Mouse (Mus musculus) stomach, postnatal 0 days (tissue): Measurements from ENCODE around the gene E4f1. TPM values are rescaled to one million over a fixed set of nuclear protein-coding genes. Genes with fewer than 3 reads are reported as not detected.

ENCODE experiments used
- ATAC-seq: fragments of 200-750 bp; cut with Nextera tagmentation; 2 replicates; pipeline ENCODE4 v1.8.0; 2017; ENCODE audit not compliant: low FRiP score, low TSS enrichment
- DNase-seq: peaks from one replicate; pipeline ENCODE4 v3.0.0-alpha.2; 2016; ENCODE audit warnings: low spot score
- H3K27ac ChIP-seq: fragments of 300-500 bp; sonication (generic); replicated peaks from 2 replicates; pipeline ENCODE4 v1.5.1; 2014; ENCODE audit warnings: mild to moderate bottlenecking, control low read depth
- H3K27me3 ChIP-seq: fragments of 300-500 bp; sonication (generic); 2 replicates; pipeline ENCODE4 v1.6.1; 2014; ENCODE audit warnings: low read length; ENCODE audit not compliant: control insufficient read depth, insufficient read depth
- H3K36me3 ChIP-seq: fragments of 300-500 bp; sonication (generic); 2 replicates; pipeline ENCODE4 v1.6.1; 2014; ENCODE audit warnings: low read length, mixed read lengths; ENCODE audit not compliant: control insufficient read depth, insufficient read depth
- H3K4me1 ChIP-seq: fragments of 300-500 bp; sonication (generic); replicated peaks from 2 replicates; pipeline ENCODE4 v1.6.1; 2014; ENCODE audit warnings: antibody characterized with exemption; ENCODE audit not compliant: control insufficient read depth, insufficient read depth
- H3K4me2 ChIP-seq: fragments of 300-500 bp; sonication (generic); replicated peaks from 2 replicates; pipeline ENCODE4 v1.6.1; 2014; ENCODE audit warnings: low read depth, mild to moderate bottlenecking, control low read depth, moderate library complexity
- H3K4me3 ChIP-seq: fragments of 300-500 bp; sonication (generic); 2 replicates; pipeline ENCODE4 v1.5.1; 2014; ENCODE audit warnings: low read depth, low read length, control low read depth
- H3K9ac ChIP-seq: fragments of 300-500 bp; sonication (generic); 2 replicates; pipeline ENCODE4 v1.6.1; 2014; ENCODE audit warnings: mild to moderate bottlenecking, low read length, control low read depth, mixed read lengths
- H3K9me3 ChIP-seq: fragments of 300-500 bp; sonication (generic); 2 replicates; pipeline ENCODE4 v1.6.1; 2016; ENCODE audit warnings: low read length; ENCODE audit not compliant: control insufficient read depth
- CTCF ChIP-seq: IDR thresholded peaks from 2 replicates; pipeline ENCODE4 v1.5.1; 2016; ENCODE audit warnings: antibody characterized with exemption, low read depth, mild to moderate bottlenecking, moderate library complexity
- EP300 ChIP-seq: optimal IDR thresholded peaks from 2 replicates; pipeline ENCODE3; 2016; ENCODE audit warnings: antibody characterized with exemption
- WGBS: fragments of 180-500 bp; shearing (Covaris S2); extraction: QIAGEN DNeasy Blood & Tissue Kit; methylation state at CpG from one replicate; pipeline ENCODE4 v1.1.7; 2014; 5-methylcytosine and 5-hydroxymethylcytosine counted together
- polyA plus RNA-seq: library from polyadenylated mRNA; unstranded; fragments of >200 nt; fragmentation: Nextera tagmentation; extraction: Ambion mirVana; gene quantifications from 2 replicates; pipeline ENCODE4 v1.2.1, GENCODE M21; 2015

E4f1 gene
- polyA plus RNA-seq, 1 experiment from 2014 or later: 12.0 TPM

- DNase-seq (peak; percentile 100), ATAC-seq (peak; percentile 92)
- under 1% methylated on average over 67 of the region's 67 CpGs for WGBS
- Histone ChIP-seq H3K4me1 (no peaks in the 10 kb centered on the region), H3K4me3 (peak overlapping the region; percentile 91), H3K27me3 (no peaks in the 10 kb centered on the region), H3K9me3 (no peaks in the 10 kb centered on the region), H3K27ac (peak overlapping the region; percentile 99), H3K36me3 (peaks cover under 1% of the 10 kb centered on the region), H3K9ac (peak overlapping the region; percentile 94), H3K4me2 (peak overlapping the region; percentile 56)
- TF ChIP-seq EP300 (no peak), CTCF (peak; percentile 48)
Measured at GRCm38 (mm10) chr17:24454756-24455522, 15.2 kb downstream of the E4f1 start.

- H3K9ac ChIP-seq: peak overlapping the region; percentile 94
- H3K27ac ChIP-seq: peak overlapping the region; percentile 99
- H3K4me1 ChIP-seq: no peaks in the 10 kb centered on the region
- H3K4me2 ChIP-seq: peak overlapping the region; percentile 56
- peak overlapping the region; percentile 91 for H3K4me3 ChIP-seq
- 2% methylated on average over 14 of the region's 14 CpGs for WGBS
- H3K9me3 ChIP-seq: no peaks in the 10 kb centered on the region
- no peaks in the 10 kb centered on the region for H3K27me3 ChIP-seq
- DNase-seq: no peak
- peak; percentile 3; the same call in 1 of the 2 replicates for ATAC-seq
- TF ChIP-seq CTCF (no peak), EP300 (peak; percentile 22)
- peaks cover 7% of the 10 kb centered on the region for H3K36me3 ChIP-seq
Measured at GRCm38 (mm10) chr17:24454218-24454755, 15.8 kb downstream of the E4f1 start.

DNA sequence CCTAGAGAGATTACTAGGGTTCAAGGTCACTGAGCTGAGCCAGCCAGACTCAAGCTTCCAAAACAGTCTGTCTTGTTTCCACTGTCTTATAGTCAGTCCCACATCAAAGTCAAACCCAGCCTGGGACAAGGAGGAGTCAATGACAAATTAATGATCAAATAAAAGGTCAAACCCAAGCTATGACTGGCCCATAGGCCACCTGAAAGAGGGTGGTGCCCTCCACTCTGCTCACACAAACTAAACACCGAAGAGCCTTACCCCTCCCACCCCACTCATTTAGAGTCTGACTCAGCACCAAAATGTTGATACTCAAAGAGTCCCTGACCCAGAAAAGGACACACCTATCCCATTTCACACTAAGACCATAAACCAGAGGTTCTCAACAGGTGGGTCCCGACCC is 16.7 kb downstream of the E4f1 start:
- no peaks in the 10 kb centered on the region for H3K9me3 ChIP-seq
- DNase-seq: no peak
- H3K9ac ChIP-seq: no peak overlapping the region
- no peak overlapping the region for H3K4me3 ChIP-seq
- no peak overlapping the region for H3K4me2 ChIP-seq
- peaks cover 16% of the 10 kb centered on the region for H3K36me3 ChIP-seq
- 60% methylated on average over 2 of the region's 2 CpGs for WGBS
- H3K27me3 ChIP-seq: no peaks in the 10 kb centered on the region
- 0 out of 2 replicates have a peak, but pooled peaks have one; percentile 11 for ATAC-seq
- TF ChIP-seq CTCF (no peak), EP300 (no peak)
- no peaks in the 10 kb centered on the region for H3K4me1 ChIP-seq
- peak overlapping the region; percentile 99 for H3K27ac ChIP-seq

GRCm38 (mm10) chr17:24451220-24451619 is 18.9 kb downstream of the E4f1 start:
- peaks cover 27% of the 10 kb centered on the region for H3K36me3 ChIP-seq
- H3K27ac ChIP-seq: no peak overlapping the region
- no peak for TF ChIP-seq CTCF
- TF ChIP-seq EP300: no peak
- H3K4me1 ChIP-seq: no peaks in the 10 kb centered on the region
- DNase-seq (no peak), ATAC-seq (no peak)
- H3K27me3 ChIP-seq: no peaks in the 10 kb centered on the region
- WGBS: 92% methylated on average over 6 of the region's 6 CpGs
- H3K4me2 ChIP-seq: no peak overlapping the region
- no peak overlapping the region for H3K9ac ChIP-seq
- H3K9me3 ChIP-seq: no peaks in the 10 kb centered on the region
- H3K4me3 ChIP-seq: no peak overlapping the region

DNA sequence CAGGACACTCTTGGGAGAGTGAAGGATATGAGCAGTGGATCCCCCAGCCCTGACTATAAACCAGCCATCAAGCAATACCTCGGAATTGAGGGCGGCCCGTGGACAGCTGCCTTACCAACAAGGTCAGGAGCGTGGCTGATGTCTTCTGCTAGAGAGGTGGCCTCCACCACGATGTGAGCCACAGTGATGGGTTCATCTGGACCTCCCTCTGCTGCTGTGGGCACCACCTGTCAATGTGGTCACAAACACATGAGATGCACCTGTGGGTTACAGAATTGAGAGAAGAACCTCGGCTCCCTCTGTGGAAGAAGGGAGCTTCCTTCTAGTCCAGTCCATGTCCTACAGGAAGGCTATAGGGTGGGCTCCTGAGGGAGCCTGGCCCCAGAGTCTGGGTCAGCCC is 20.6 kb downstream of the E4f1 start:
- Histone ChIP-seq H3K27ac (no peak overlapping the region), H3K9ac (no peak overlapping the region), H3K4me3 (no peak overlapping the region), H3K36me3 (peaks cover 43% of the 10 kb centered on the region), H3K4me2 (no peak overlapping the region), H3K27me3 (no peaks in the 10 kb centered on the region), H3K9me3 (no peaks in the 10 kb centered on the region), H3K4me1 (no peaks in the 10 kb centered on the region)
- DNase-seq: no peak
- WGBS: 91% methylated on average over 6 of the region's 6 CpGs
- ATAC-seq: no peak
- TF ChIP-seq CTCF (no peak), EP300 (no peak)

DNA sequence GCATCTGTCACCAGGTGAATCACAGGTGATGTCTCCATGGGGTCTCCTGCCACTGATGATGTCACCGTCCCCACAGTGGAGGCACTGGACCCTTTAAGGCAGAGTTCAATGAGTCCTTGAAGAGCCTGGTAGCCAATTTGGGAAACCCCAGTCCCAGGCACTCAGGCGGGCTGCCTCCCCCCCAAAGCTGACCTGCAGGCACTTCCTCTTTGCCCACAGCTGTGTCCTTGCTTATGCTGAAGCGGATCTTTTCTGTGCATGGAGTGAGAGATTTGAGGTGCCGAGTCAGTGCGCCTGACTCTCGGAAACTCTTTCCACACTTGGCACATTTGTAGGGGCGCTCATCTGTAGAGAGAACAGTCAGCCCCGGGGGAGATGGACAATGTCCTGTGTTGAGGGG is 23.5 kb downstream of the E4f1 start:
- no peak for TF ChIP-seq CTCF
- TF ChIP-seq EP300: no peak
- DNase-seq (no peak), ATAC-seq (no peak)
- H3K4me3 ChIP-seq: no peak overlapping the region
- no peaks in the 10 kb centered on the region for H3K9me3 ChIP-seq
- no peaks in the 10 kb centered on the region for H3K4me1 ChIP-seq
- H3K9ac ChIP-seq: no peak overlapping the region
- no peak overlapping the region for H3K4me2 ChIP-seq
- 91% methylated on average over 8 of the region's 8 CpGs for WGBS
- H3K27me3 ChIP-seq: no peaks in the 10 kb centered on the region
- H3K36me3 ChIP-seq: peaks cover 46% of the 10 kb centered on the region
- H3K27ac ChIP-seq: no peak overlapping the region
